In the genomic region with DNA sequence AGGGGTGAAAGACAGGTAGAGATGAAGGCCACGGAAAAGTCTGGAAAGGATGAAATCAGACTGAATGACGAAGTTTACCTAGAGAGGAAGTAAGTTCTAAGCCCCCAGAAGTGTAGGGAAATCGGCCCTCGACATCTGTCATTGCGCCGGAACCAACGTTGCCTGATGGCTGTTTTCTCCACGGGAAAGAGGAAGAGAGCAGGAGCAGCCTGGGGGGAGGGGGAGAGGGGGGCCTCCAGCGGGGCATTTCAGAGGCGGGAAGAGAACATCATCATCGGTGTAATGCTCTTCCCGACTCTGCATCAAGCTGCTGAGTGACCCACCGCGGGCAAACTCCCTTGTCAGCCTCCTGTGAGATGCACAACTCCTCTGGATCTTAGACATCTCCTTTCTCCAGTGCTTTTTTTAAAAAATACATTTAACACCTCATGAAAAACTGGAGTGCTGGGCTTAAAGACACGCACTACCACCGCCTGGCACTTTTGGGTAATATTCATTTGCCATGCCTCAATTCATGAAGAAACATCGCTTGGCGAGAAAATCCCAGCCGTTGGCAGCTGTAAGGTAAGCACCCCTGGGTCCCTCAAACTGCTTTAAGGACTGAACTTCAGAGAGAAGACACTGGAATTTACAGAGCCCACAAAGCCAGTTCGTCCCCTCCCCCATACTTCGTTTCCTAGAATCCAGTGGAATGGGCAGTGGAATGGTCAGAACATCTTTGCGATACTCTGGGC, we compare ENCODE assay signal across 7 mouse cellular contexts. TPM values are rescaled to one million over a fixed set of nuclear protein-coding genes. Genes with fewer than 3 reads are reported as not detected.
DNase-seq lines count a peak whose midpoint lies in the region; ATAC-seq and TF ChIP-seq lines count a peak whose summit lies in the region.

No protein-coding gene starts in this region.

- H3K4me2 ChIP-seq in heart, embryonic 13.5 days = peak overlapping the region; percentile 65
- H3K4me2 ChIP-seq in liver, embryonic 11.5 days = peak overlapping the region; percentile 66
- peak overlapping the region; percentile 29 for H3K4me2 ChIP-seq in stomach, embryonic 14.5 days (replicated peaks; ENCODE audit: low read depth, low read length)

- peak overlapping the region; percentile 53 for H3K4me3 ChIP-seq in thymus, adult 2 months (ENCODE audit: control insufficient read depth, insufficient read depth, low read length)
- peak overlapping the region; percentile 31 for H3K4me3 ChIP-seq in heart, embryonic 13.5 days
- peak overlapping the region; percentile 48 for H3K4me3 ChIP-seq in liver, embryonic 11.5 days (ENCODE audit: low read depth, low read length)
- peak overlapping the region; percentile 5; the same call in 1 of the 2 replicates for H3K4me3 ChIP-seq in stomach, embryonic 14.5 days (ENCODE audit: low read depth, low read length)

- ATAC-seq in heart, embryonic 13.5 days (ENCODE audit: extremely low read depth, insufficient number of reproducible peaks, low FRiP score, low TSS enrichment) = no peak
- peak; percentile 39 for ATAC-seq in liver, embryonic 11.5 days (replicated peaks; ENCODE audit: low FRiP score)
- ATAC-seq in stomach, embryonic 14.5 days (ENCODE audit: insufficient number of reproducible peaks, insufficient read depth, low FRiP score, low read depth) = no peak

- peak; percentile 9 for DNase-seq in thymus, adult 2 months
- DNase-seq in thymus, postnatal 10 days (ENCODE audit: low spot score in 2 of 2) = no peak
- peak; percentile 47 for DNase-seq in liver, embryonic 11.5 days (ENCODE audit: low spot score)
- no peak for DNase-seq in left cerebral cortex, adult 11 months (ENCODE audit: low spot score)
- no peak for DNase-seq in urinary bladder, adult 2 months (ENCODE audit: low spot score)

- peak overlapping the region; percentile 83 for H3K27ac ChIP-seq in thymus, adult 2 months (ENCODE audit: control insufficient read depth, insufficient read depth, low read length)
- H3K27ac ChIP-seq in heart, embryonic 13.5 days (replicated peaks) = peak overlapping the region; percentile 59
- H3K27ac ChIP-seq in liver, embryonic 11.5 days (ENCODE audit: low read depth, low read length) = peak overlapping the region; percentile 82
- no peak overlapping the region for H3K27ac ChIP-seq in stomach, embryonic 14.5 days (ENCODE audit: low read length)

- TF ChIP-seq POLR2A in thymus, adult 2 months (IDR thresholded peaks at IDR 0.05; ENCODE audit: control insufficient read depth, extremely low read depth, insufficient read depth, low read length, poor library complexity) = no peak

- 0 out of 2 replicates have a peak overlapping the region, but pooled peaks have one; percentile 52 for H3K9ac ChIP-seq in heart, embryonic 13.5 days
- H3K9ac ChIP-seq in liver, embryonic 11.5 days (ENCODE audit: low read depth, low read length) = peak overlapping the region; percentile 66
- no peak overlapping the region for H3K9ac ChIP-seq in stomach, embryonic 14.5 days (replicated peaks; ENCODE audit: low read depth, low read length)

- H3K4me1 ChIP-seq in thymus, adult 2 months (replicated peaks; ENCODE audit: control insufficient read depth, insufficient read depth, low read length) = peaks cover 28% of the 10 kb centered on the region
- H3K4me1 ChIP-seq in heart, embryonic 13.5 days = peaks cover 22% of the 10 kb centered on the region
- peaks cover 15% of the 10 kb centered on the region for H3K4me1 ChIP-seq in liver, embryonic 11.5 days (replicated peaks; ENCODE audit: control insufficient read depth, insufficient read depth, low read length)
- H3K4me1 ChIP-seq in stomach, embryonic 14.5 days (ENCODE audit: control insufficient read depth, insufficient read depth, low read length) = peaks cover 9% of the 10 kb centered on the region

- TF ChIP-seq CTCF in thymus, adult 2 months (IDR thresholded peaks at IDR 0.05; ENCODE audit: borderline replicate concordance, control insufficient read depth, extremely low read depth, insufficient read depth, low read length, poor library complexity) = no peak

- no peaks in the 10 kb centered on the region; the same call in 1 of the 2 replicates for H3K9me3 ChIP-seq in heart, embryonic 13.5 days
- no peaks in the 10 kb centered on the region for H3K9me3 ChIP-seq in liver, embryonic 11.5 days (ENCODE audit: control insufficient read depth, low read length)
- no peaks in the 10 kb centered on the region for H3K9me3 ChIP-seq in stomach, embryonic 14.5 days (ENCODE audit: control insufficient read depth, low read depth, low read length)

- no peaks in the 10 kb centered on the region for H3K27me3 ChIP-seq in thymus, adult 2 months (ENCODE audit: control insufficient read depth, insufficient read depth, low read length)
- H3K27me3 ChIP-seq in heart, embryonic 13.5 days (replicated peaks) = peaks cover 86% of the 10 kb centered on the region
- H3K27me3 ChIP-seq in liver, embryonic 11.5 days (replicated peaks; ENCODE audit: control insufficient read depth, insufficient read depth, low read length) = no peaks in the 10 kb centered on the region
- no peaks in the 10 kb centered on the region for H3K27me3 ChIP-seq in stomach, embryonic 14.5 days (ENCODE audit: control insufficient read depth, insufficient read depth, low read length)

- 6% methylated on average over 22 of the region's 22 CpGs for WGBS in thymus, adult 2 months
- WGBS in heart, embryonic 13.5 days = 34% methylated on average over 22 of the region's 22 CpGs
- WGBS in liver, embryonic 11.5 days = 24% methylated on average over 22 of the region's 22 CpGs
- WGBS in stomach, embryonic 14.5 days = 57% methylated on average over 22 of the region's 22 CpGs

- H3K36me3 ChIP-seq in thymus, adult 2 months (ENCODE audit: control insufficient read depth, insufficient read depth, low read length) = no peaks in the 10 kb centered on the region
- no peaks in the 10 kb centered on the region for H3K36me3 ChIP-seq in heart, embryonic 13.5 days
- H3K36me3 ChIP-seq in liver, embryonic 11.5 days (ENCODE audit: control insufficient read depth, insufficient read depth, low read length) = no peaks in the 10 kb centered on the region
- H3K36me3 ChIP-seq in stomach, embryonic 14.5 days (ENCODE audit: control insufficient read depth, insufficient read depth, low read length) = no peaks in the 10 kb centered on the region

RNA-seq across cellular contexts. Expression of a gene that starts 53.0 kb away (rescaled TPM):
- 30.3 and 36.2 TPM in 2 replicates for polyA plus RNA-seq in thymus, adult 2 months (2012; rRNA removed)
- 33.9 and 39.9 TPM in 2 replicates for polyA plus RNA-seq in heart, embryonic 13.5 days (2015; fragmentation: Nextera tagmentation; extraction: Ambion mirVana)
- 92.3 and 92.8 TPM in 2 replicates for polyA plus RNA-seq in liver, embryonic 11.5 days (2014; fragmentation: Nextera tagmentation; extraction: Ambion mirVana)
- polyA plus RNA-seq in stomach, embryonic 14.5 days (2014; fragmentation: Nextera tagmentation; extraction: Ambion mirVana) = 81.1 and 87.9 TPM in 2 replicates
- polyA plus RNA-seq in urinary bladder, adult 2 months (2012; rRNA removed) = 21.8 and 26.6 TPM in 2 replicates

Comparison
In these comparisons a context has a peak if more than half of its experiments do, and no peak if none do; other contexts are left out.
1. DNase-seq: peak in thymus, adult 2 months (single experiment) and liver, embryonic 11.5 days (single experiment); none in thymus, postnatal 10 days (0 of 2), left cerebral cortex, adult 11 months (single experiment) and urinary bladder, adult 2 months (single experiment).
2. Peak in every context shown above with its lines, with median percentiles within 50 percentile points of each other: H3K4me3 ChIP-seq and H3K4me2 ChIP-seq.